Mouse (Mus musculus) hindlimb bud, embryonic 11.5 days (tissue): Measurements from ENCODE around the gene Dgcr6.

Experiments
- DNase-seq: peaks from one replicate; pipeline ENCODE4 v3.0.0-alpha.2; 2012; ENCODE audit warnings: low read depth, low spot score; ENCODE audit errors: extremely low spot score

Gene Dgcr6

DNA sequence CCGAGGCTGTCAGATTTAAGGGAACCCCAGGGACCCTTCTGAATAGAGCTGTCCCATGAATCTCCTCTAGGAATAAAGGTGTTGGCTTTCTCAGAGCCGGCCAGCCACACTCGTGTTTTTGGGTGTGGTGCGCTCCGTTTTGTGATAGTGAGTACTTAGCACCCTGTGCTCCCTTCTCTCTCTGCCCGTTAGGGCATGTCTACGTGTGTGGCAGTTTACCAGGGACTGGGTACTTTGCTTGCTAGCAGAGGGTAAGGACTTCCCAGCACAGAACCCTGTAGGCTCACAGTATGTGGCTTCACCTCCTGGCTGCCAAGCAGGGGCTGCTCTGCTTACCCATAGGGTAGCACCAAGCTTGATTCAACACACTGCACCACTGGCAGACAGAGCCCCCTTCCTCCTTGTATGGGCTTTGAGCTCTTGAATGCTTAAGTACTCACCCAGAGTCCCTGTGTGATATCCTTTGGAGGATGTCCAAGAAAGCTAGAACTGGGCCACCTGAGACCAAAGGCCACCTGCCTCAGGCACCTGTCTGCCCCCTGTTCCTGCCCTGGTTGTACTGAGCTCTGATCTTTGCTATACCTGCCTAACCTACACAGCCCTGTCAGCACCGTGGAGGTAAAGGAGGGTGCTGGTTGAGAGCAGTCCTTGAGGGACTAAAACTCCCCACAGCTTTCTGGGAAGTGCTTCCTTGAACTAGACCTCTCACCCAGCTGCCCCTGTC, 16.2 kb downstream of the Dgcr6 start:
- DNase-seq = no peak

DNA sequence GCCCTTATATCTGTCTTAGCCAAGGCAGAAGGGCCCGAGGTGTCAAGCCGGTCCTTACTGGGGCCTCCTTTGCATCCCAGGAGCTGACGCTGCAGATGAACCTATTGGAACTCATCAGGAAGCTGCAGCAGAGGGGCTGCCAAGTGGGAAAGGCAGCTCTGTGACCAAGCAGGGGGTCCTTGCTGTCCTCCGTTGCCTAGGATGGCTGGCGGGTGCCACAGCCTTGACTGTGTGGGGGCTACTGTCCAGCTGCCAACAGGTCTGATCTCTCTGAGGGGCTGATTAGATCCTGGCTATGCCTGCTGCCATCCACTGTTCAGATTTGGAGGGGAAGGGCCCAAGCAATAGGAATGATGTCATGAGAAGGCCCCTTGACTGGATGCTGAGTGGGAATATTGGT, 18.1 kb downstream of the Dgcr6 start:
- no peak for DNase-seq

DNA sequence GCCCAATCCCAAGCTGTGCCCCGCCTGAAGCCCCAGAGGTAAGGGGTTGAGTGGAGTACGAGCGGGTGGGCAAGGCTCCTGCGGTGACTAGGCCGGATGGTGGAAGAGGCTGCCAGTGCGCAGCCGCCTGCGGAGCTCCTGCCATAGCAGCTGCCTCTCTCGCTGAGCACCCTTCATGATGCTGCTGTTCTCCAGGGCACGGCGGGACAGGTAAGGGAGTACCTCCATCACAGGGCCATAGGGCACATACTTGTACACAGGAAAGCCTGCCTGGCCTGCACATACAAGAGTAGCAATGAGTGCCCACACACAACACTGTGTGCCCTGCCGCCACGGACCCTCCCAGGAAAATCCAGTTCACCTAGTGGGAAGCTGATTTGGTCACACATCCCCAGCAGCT, 19.4 kb downstream of the Dgcr6 start:
- DNase-seq = no peak

DNA sequence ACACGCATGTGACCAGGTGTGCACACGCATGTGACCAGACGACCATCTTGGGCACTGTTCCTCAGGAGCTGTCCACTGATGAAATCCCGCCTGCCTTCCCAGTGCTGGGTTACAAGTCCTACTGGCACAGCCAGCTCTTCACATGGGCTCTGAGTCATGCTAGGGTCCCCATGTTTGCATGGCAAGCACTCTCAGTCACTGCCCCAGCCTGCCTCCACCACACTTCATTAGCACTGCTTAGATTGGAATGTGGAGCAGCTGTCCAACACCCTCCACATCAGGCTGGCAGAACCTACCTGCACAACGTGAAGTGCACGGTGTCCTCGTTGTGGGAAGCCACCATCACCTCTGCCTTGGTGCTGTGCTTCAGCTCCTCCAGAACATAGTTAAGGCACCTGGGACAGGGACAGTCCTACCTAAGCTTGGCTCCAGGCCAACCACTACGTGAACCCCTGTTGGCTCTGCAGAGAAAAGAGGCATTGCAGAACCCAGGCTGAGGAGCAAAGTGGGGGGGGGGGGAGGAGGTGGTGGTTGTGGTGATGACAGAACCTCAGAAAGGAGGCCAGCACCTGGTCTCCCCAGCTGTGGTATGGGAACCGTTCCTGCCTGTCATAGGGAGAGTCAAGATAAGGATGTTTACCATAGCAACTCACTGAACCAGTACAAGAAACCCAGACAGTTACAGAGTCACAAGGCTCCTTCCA, 20.8 kb downstream of the Dgcr6 start:
- DNase-seq = no peak

DNA sequence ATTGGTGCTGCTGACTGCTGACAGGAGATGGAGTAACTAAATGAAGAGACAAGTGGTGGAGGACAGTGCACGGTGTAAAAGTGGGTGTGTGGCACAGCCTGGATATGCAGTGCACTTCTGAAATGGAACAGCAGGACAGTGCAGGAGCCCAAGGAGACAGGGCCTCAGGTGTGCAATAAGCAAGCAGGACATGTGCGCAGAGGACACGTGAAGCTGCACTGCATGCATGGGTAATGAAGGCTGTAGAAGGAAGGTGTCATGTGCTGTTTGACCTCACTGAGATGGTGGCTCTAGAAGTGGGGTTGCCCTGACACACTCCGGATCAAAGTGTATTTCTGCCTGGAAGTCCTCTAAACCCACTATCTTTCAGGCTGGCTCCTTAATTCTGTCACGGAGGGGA, 22.0 kb downstream of the Dgcr6 start:
- no peak for DNase-seq

DNA sequence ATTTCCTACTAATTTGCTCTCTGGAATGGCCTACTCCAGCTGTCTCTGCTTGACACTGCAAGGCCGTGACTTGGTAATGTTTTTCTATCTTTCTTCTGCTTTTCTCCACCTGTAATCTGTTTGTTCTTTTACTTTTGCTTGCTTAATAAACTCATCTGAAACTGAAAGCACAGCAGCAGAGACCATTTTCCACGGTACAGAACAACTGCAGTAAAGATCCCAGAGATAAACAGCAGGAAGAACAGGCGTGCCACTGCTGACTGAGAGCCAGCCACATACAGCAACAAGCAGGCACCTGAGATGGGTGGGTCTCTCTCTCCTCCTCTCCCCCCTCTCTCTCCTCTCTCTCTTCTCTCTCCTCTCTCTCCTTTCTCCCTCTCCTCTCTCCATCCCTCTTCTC, 22.5 kb downstream of the Dgcr6 start:
- no peak for DNase-seq

DNA sequence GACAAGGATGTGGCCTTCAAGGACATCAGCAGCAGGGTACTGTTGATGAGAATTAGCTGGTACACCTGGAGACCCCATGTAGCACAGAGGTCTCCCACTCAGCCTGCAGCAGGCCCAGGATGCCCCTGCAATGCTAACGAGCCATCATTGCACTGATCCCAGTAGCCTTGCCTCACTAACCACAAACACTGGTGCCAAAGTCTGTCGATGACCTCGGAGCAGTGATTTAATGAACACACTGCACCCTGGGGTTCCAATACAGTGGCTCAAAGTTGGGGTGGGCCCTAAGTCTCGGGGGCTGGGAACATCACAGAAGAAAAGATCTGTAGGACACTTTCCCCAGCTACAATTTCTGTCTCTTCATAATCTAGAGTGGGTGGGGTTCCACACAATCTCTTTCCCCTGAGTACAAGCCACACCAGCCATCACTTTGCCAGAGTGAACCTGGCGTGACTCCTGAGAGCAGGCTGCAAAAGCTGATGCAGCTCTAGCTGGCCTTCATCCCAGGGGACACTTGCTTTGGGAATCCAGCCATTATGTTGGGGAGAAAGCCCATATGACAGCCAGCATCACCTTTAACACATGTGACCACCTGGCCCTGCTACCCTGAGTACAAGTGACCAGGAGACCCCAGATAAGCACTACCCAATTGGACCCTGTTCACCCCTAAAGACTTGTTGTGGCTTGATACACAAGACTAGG, 25.8 kb downstream of the Dgcr6 start:
- DNase-seq = no peak

DNA sequence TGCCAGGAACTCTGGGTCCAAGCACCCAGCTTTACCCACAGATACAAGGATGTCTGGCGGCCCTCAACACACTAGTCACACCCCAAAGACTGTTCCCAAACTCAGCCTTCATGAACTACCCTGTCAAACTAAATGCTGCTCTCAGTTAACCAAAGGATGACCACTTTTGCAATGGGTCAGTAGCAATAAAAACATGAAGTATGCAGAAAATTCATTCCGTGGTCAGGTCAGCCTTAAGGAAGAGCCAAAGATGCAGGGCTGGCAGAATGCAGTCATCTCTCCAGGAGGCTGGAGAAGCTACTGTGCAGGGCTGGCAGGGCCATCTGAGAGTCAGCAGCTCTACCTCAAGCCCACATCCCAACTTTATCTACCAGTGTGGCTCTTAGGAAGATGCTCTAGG, 26.6 kb downstream of the Dgcr6 start:
- DNase-seq = no peak

DNA sequence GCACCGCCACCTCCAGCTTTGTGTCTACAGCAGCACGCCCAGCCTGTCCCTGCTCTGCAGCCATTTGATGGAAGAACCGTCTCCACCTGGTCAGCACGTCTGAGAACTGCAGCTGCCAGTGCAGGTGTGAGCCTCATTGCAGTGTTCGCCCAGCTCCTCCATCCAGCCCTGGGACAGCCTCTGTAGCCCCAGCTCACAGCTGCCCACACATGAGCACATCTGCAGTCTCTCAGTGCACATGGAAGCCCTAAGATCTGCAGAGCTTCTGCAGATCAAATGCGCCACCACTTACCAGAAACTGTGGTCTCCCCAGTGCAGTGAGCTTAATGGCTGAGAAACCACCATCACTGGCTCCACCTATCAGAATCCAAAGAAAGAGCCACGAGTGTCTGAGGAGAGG, 27.5 kb downstream of the Dgcr6 start:
- DNase-seq = no peak

DNA sequence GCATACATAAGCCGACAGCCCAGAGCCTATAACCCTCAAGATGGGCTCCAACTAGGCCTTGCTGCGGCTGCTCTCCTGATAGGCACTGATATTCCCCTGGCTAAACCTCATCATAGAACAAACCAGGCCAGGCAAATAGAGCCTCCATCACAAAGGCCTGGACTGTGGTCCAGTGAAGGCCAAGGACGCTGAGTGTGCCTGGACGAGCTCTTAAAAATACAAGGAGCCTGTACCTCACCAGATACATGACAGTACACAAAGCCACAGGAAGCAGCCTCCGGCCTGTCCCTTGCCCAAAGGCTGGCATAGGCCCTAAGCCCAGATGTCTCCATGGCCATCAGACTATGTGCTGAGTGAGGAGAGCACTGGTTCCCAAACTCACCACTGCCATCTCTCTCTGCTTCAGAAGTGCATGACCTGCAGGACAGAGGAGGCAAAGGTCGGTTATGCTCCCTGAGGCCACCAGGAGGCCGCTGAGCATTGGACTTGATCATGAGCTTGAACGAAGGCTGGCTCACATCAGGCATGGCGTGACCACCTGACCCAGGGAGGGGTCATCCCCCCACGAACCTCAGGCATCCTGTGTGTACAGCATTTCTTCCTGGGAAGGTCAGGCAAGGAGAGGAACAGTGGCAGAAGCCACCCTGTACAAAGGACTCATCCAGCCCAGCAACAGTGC, 28.6 kb downstream of the Dgcr6 start:
- no peak for DNase-seq

DNA sequence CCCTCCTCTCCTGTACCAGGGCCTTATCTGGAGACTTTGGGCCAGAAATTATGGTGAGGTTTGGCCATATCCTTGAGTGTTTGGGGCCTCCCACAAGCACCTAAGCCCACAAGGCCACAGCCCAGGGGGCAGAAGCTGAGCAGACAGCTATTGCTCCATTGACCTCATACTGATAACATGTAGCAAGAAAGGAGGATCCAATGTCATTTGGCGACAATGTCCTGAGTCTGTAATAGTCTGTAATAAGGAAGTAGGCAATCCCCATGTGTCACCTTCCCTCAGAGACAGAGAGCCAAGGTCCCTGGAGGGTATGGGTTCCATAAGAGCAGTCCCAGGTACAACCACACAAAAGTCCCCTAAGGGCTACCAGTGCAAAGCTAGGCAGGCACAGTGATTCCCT, 29.6 kb downstream of the Dgcr6 start:
- DNase-seq = no peak

DNA sequence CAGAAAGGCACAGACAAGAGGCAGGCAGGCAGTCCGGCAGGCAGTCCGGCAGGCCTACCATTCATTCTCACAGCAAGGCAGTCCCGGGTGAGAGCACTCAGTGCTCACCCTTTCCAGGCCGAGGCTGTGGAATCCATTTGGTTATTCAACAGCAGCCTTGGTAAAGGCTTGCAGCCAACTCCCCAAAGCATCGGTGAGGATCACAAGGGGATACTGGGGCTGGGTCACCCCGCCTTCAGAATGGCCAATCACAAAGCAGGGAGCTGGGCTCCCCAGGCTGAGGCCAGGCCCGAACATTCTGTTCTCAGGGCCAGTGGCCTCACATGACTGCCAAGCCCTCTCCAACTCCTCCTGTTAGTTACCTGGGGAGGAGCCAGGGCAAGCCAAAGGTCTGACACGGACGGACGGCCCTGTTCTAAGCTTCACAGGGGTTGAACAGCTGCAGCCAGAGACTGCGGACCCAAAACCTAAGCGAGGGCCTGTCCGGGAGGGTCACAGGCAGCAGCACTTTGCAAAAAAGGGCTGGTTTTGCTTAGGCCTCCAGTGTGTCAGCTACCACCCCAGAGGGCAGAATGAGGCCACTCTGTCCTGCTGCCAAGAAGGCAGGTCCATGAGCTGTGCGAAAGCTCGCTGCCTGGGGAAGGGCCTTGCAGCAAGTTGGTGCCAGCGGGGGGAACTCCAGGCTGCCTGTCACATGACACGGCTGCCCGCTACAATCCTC, 30.7 kb downstream of the Dgcr6 start:
- no peak for DNase-seq

DNA sequence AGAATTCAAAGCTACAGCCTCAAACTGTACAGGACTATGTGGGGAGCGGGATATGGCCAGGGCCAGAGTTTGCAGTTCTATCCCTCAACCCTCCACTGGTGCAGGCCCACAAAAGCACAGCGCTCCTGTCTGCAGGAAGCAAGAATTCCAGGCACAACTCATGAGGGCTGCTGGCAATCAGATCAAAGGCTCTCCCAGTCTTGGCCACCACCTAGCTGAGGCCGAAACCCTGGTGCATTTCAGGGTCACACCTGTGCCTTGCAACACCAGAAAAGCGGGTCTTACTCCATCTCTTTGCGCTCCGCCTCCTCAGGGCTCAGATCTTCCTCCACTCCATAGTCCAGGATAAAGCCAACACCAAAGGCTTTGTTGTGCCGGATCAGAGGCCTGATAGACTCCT, 31.6 kb downstream of the Dgcr6 start:
- no peak for DNase-seq

DNA sequence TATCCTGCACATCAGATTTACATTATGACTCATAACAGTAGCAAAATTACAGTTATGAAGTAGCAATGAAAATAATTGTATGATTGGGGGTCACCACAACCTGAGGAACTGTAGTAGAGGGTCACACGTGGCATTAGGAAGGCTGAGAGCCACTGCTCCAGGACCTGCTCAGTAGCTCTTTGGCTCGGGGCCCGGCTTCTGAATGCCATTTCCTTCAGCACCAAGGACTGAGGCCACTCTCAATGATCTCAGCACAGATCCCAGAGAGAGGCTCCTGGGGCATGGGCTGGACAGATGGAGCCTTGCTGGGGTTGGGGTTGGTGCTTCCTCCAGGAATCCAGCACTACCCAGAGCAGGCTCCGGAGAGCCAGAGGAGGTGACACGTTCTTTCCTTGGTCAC, 34.4 kb downstream of the Dgcr6 start:
- no peak for DNase-seq

DNA sequence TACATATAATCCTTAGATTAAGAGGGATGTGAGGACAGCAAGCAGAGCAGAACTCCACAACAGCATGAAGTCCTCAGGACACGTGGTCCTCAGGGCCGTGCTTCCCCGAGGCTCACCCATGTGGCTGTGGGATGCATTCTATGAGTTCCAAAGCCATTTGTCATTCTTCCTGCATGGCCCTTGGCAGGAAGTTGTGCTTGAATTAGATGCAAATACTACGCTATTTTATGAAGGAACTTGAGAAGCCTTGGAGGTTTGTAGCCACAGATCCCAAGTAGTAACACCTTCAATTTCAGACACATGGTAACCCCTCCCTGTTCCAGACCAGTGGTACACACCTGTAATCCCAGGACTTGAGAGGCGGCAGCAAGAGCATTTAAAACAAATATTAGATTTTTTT, 43.7 kb downstream of the Dgcr6 start:
- no peak for DNase-seq

DNA sequence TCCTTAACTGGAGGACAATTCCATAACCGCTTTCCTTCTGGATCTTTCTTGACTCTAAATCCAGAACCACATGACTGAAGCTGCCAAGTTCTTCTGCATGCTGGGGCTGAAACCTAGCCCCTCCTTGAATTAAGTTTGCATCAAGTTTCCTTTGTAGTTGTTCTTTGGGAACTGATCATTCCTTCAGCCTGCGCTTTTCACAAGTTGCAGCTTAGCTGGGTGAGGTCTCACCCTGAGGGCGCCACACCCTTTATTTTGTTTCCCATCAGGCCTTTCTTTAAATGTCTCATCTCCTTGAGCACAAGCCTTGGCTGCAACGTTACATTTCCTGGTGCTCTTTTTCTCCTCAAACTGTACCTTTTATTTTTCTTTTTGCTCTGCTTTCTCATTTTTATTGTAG, 50.2 kb downstream of the Dgcr6 start:
- no peak for DNase-seq

DNA sequence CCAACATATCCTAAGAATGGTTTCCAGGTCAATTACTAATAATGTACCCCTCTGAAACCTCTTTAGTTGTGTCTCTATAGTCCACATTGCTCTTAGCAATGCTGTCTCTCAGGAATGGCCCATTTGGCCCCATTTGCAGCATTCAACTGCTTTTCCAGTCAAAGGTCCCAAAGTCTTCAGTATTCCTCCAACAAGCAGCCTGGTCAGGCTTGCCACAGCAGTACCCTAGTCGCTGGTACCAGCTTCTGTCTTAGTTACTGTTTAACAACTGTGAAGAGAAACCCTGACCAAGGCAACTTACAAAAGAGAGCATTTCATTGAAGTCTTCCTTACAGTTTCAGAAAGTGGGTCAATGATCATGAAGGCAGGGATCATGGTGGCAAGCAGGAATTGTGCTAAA, 50.7 kb downstream of the Dgcr6 start:
- no peak for DNase-seq

DNA sequence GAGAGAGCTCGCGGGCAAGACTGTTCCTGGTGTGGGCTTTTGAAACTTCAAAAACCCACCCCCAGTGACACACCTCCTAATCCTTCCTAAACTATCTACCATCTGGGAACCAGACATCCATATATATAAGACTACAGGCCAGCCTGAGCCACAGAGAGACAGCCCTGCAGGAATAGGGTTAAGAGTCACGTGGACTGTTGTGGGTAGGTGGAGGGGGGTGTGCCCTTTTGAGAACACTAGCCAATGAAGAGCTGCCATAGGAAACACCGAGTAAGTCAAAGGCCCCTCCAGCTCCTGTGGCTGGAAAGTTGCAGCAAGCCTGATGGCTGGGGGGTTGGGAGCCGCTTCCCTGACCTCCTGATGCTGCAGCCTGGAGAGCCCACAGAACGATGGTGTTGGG, 51.1 kb downstream of the Dgcr6 start:
- no peak for DNase-seq

DNA sequence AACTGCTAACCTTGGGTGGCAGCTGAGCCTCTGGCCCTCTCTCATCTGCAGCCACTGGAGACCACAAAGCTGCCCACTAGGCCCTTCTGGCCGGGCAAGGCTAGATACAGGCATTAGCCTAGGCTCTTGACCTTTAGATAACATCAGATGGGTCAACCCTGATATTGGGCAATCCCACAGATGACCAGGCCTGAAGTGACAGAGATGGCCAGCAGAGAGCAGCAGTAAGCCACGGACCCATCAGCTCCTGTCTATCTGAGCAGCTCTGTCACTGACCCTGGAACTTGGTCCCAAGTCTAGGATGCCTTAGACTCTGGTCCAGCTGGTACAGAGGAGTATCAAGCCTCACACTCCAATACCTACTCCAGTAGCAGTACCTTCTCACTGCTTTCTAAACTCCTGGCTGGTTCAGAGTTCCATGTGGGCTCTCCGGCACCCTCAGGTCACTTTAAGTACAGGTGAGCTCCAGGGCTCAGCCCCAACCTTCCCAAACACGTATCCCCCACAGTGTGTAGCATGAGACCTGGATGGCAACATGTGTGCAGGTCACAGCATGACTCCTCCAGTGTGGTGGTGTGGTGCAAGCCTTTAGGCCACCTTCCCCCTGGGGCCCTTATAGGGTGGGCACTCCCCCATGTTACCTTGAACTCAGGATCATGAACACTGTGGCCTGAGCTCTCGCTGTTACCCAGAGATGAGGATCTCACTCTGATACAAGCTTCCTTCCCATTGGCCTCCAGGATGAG, 55.7 kb downstream of the Dgcr6 start:
- no peak for DNase-seq

DNA sequence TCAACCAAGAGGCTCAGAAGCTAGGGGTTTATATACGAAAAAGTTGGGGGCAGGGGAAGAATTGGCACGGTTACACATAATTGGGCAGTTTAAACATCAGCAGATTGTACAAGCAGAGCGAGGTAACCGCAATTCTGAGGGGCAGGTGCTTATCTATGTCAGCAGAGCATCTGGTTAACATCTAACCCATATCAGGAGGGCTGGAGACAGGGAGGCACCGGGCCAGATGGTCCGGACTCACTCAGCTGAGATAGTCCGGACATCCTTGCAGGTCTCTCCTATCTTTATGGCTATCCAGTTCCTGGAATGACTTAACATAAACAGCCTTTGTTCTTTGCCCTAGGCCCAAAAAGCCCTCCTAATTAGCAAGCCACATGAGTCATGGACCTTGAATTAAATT, 58.4 kb downstream of the Dgcr6 start:
- DNase-seq = no peak
